Mouse (Mus musculus) midbrain, embryonic 11.5 days (tissue): Measurements from ENCODE around the gene Ugt1a7c. TPM values are rescaled to one million over a fixed set of nuclear protein-coding genes. Genes with fewer than 3 reads are reported as not detected.
"Not testable (repeated sequence)": the region's sequence is repeated elsewhere in the genome, so short reads cannot be mapped to it uniquely, and the experiment has no call there.

Experiments
- ATAC-seq: fragments of 200-750 bp; cut with Nextera tagmentation; 2 replicates; pipeline ENCODE4 v1.8.0; 2017; ENCODE audit warnings: moderate TSS enrichment, moderate library complexity; ENCODE audit not compliant: low FRiP score
- DNase-seq: peaks from one replicate; pipeline ENCODE4 v3.0.0; 2015; ENCODE audit warnings: low spot score; ENCODE audit errors: missing footprints
- H3K27ac ChIP-seq: fragments of 300-500 bp; sonication (generic); 2 replicates; pipeline ENCODE4 v1.5.1; 2014; ENCODE audit warnings: low read depth, low read length
- H3K27me3 ChIP-seq: fragments of 300-500 bp; sonication (generic); 2 replicates; pipeline ENCODE4 v1.6.1; 2014; ENCODE audit warnings: mild to moderate bottlenecking, low read length, moderate library complexity, mixed read lengths; ENCODE audit not compliant: control insufficient read depth, insufficient read depth
- H3K36me3 ChIP-seq: fragments of 300-500 bp; sonication (generic); 2 replicates; pipeline ENCODE4 v1.6.1; 2014; ENCODE audit warnings: mild to moderate bottlenecking, low read length, moderate library complexity, mixed read lengths; ENCODE audit not compliant: control insufficient read depth, insufficient read depth
- H3K4me1 ChIP-seq: fragments of 300-500 bp; sonication (generic); 2 replicates; pipeline ENCODE4 v1.6.1; 2014; ENCODE audit warnings: low read length; ENCODE audit not compliant: control insufficient read depth, insufficient read depth
- H3K4me2 ChIP-seq: fragments of 300-500 bp; sonication (generic); 2 replicates; pipeline ENCODE4 v1.6.1; 2014; ENCODE audit warnings: mild to moderate bottlenecking, moderate library complexity
- H3K4me3 ChIP-seq: fragments of 300-500 bp; sonication (generic); 2 replicates; pipeline ENCODE4 v1.5.1; 2014; ENCODE audit warnings: low read depth, low read length
- H3K9ac ChIP-seq: fragments of 300-500 bp; sonication (generic); 2 replicates; pipeline ENCODE4 v1.6.1; 2014; ENCODE audit warnings: low read length
- H3K9me3 ChIP-seq: fragments of 300-500 bp; sonication (generic); 2 replicates; pipeline ENCODE4 v1.6.1; 2016; ENCODE audit warnings: low read length; ENCODE audit not compliant: control insufficient read depth
- WGBS: fragments of 180-500 bp; shearing (Covaris S2); extraction: QIAGEN DNeasy Blood & Tissue Kit; methylation state at CpG from one replicate; pipeline ENCODE4 v1.1.7; 2014; 5-methylcytosine and 5-hydroxymethylcytosine counted together
- polyA plus RNA-seq: library from polyadenylated mRNA; unstranded; fragments of >200 nt; fragmentation: Nextera tagmentation; extraction: Ambion mirVana; gene quantifications from 2 replicates; pipeline ENCODE4 v1.2.1, GENCODE M21; 2014

Ugt1a7c gene
- polyA plus RNA-seq, 1 experiment from 2014 or later = 1.2 TPM

- Histone ChIP-seq H3K27ac (no peak overlapping the region), H3K36me3 (no peaks in the 10 kb centered on the region), H3K27me3 (no peaks in the 10 kb centered on the region), H3K4me2 (no peak overlapping the region), H3K4me1 (no peaks in the 10 kb centered on the region), H3K4me3 (no peak overlapping the region), H3K9me3 (no peaks in the 10 kb centered on the region), H3K9ac (no peak overlapping the region)
- ATAC-seq (no peak), DNase-seq (no peak)
- 75% methylated on average over 1 of the region's 1 CpGs for WGBS
These were observed 8.7 kb upstream of the Ugt1a7c start for GRCm38 (mm10) chr1:88086125-88086524.

- DNase-seq = no peak
- Histone ChIP-seq H3K27me3 (no peaks in the 10 kb centered on the region), H3K9me3 (no peaks in the 10 kb centered on the region), H3K4me3 (no peak within 1 kb of the TSS), H3K9ac (no peak within 1 kb of the TSS), H3K4me2 (no peak within 1 kb of the TSS), H3K27ac (no peak within 1 kb of the TSS), H3K36me3 (no peaks in the 10 kb centered on the region), H3K4me1 (no peaks in the 10 kb centered on the region)
- WGBS = 81% methylated on average over 3 of the region's 3 CpGs
- ATAC-seq = no peak
These were observed 7.3 kb upstream of the Ugt1a7c start, which contains the start of gene Ugt1a8 for GRCm38 (mm10) chr1:88087513-88087912. Ugt1a8 (plus strand) TSS chr1:88087813.

GRCm38 (mm10) chr1:88092341-88092740 is 2.5 kb upstream of the Ugt1a7c start:
- no peaks in the 10 kb centered on the region for H3K4me1 ChIP-seq
- DNase-seq = no peak
- no peaks in the 10 kb centered on the region for H3K27me3 ChIP-seq

GRCm38 (mm10) chr1:88094270-88094676 is 589 bp upstream of the Ugt1a7c start:
- not testable (repeated sequence) for H3K4me2 ChIP-seq, DNase-seq, H3K27me3 ChIP-seq, H3K9ac ChIP-seq, H3K4me3 ChIP-seq, ATAC-seq, H3K27ac ChIP-seq, H3K4me1 ChIP-seq, H3K9me3 ChIP-seq, H3K36me3 ChIP-seq
- 71% methylated on average over 3 of the region's 3 CpGs for WGBS

More at GRCm38 (mm10) chr1:88092341-88092740, 2.5 kb upstream of the Ugt1a7c start:
- Histone ChIP-seq H3K9me3 (no peaks in the 10 kb centered on the region), H3K4me3 (no peak overlapping the region), H3K4me2 (no peak overlapping the region), H3K27ac (no peak overlapping the region), H3K36me3 (no peaks in the 10 kb centered on the region), H3K9ac (no peak overlapping the region)
- ATAC-seq = no peak

GRCm38 (mm10) chr1:88098546-88098945 is 3.7 kb downstream of the Ugt1a7c start:
- H3K4me1 ChIP-seq, H3K4me3 ChIP-seq, DNase-seq, H3K27ac ChIP-seq, H3K9me3 ChIP-seq, H3K9ac ChIP-seq, ATAC-seq, H3K36me3 ChIP-seq, H3K27me3 ChIP-seq, H3K4me2 ChIP-seq: not testable (repeated sequence)
- 87% methylated on average over 3 of the region's 3 CpGs for WGBS

GRCm38 (mm10) chr1:88099691-88100090 is 4.8 kb downstream of the Ugt1a7c start:
- WGBS = 90% methylated on average over 2 of the region's 2 CpGs
- ATAC-seq = not testable (repeated sequence)

GRCm38 (mm10) chr1:88103019-88103418 is 8.2 kb downstream of the Ugt1a7c start, which contains the start of gene Ugt1a6b:
Ugt1a6b (plus strand) TSS chr1:88103252.
- not testable (repeated sequence) for H3K9me3 ChIP-seq, H3K27me3 ChIP-seq, H3K4me1 ChIP-seq, ATAC-seq, H3K27ac ChIP-seq, H3K9ac ChIP-seq, DNase-seq, H3K4me2 ChIP-seq, H3K4me3 ChIP-seq, H3K36me3 ChIP-seq
- 64% methylated on average over 2 of the region's 3 CpGs for WGBS

More at GRCm38 (mm10) chr1:88099691-88100090, 4.8 kb downstream of the Ugt1a7c start:
- H3K36me3 ChIP-seq, H3K4me2 ChIP-seq, H3K4me3 ChIP-seq, H3K27me3 ChIP-seq, H3K4me1 ChIP-seq, H3K27ac ChIP-seq, H3K9me3 ChIP-seq, H3K9ac ChIP-seq, DNase-seq: not testable (repeated sequence)

GRCm38 (mm10) chr1:88103697-88104468 is 9.0 kb downstream of the Ugt1a7c start:
- H3K9ac ChIP-seq, DNase-seq, H3K4me2 ChIP-seq, H3K27me3 ChIP-seq, ATAC-seq, H3K27ac ChIP-seq, H3K36me3 ChIP-seq, H3K4me3 ChIP-seq, H3K4me1 ChIP-seq, H3K9me3 ChIP-seq: not testable (repeated sequence)
- 88% methylated on average over 4 of the region's 5 CpGs for WGBS

- H3K9ac ChIP-seq = no peak overlapping the region
- no peaks in the 10 kb centered on the region for H3K27me3 ChIP-seq
- H3K36me3 ChIP-seq = no peaks in the 10 kb centered on the region
- ATAC-seq = no peak
- H3K27ac ChIP-seq = no peak overlapping the region
- 91% methylated on average over 1 of the region's 1 CpGs for WGBS
- no peak overlapping the region for H3K4me2 ChIP-seq
- no peak overlapping the region for H3K4me3 ChIP-seq
- no peaks in the 10 kb centered on the region for H3K9me3 ChIP-seq
- no peaks in the 10 kb centered on the region for H3K4me1 ChIP-seq
- no peak for DNase-seq
These were observed 10.0 kb downstream of the Ugt1a7c start for GRCm38 (mm10) chr1:88104667-88105430.
